Mouse (Mus musculus) MEL-GATA-1-ER (cell line): ENCODE measurements around the gene Rufy4.

ENCODE experiments used
- DNase-seq: peaks from one replicate; pipeline ENCODE4 v3.0.0-alpha.2; 2012; ENCODE audit warnings: low read depth; ENCODE audit errors: extremely low read depth

The Rufy4 gene

DNA sequence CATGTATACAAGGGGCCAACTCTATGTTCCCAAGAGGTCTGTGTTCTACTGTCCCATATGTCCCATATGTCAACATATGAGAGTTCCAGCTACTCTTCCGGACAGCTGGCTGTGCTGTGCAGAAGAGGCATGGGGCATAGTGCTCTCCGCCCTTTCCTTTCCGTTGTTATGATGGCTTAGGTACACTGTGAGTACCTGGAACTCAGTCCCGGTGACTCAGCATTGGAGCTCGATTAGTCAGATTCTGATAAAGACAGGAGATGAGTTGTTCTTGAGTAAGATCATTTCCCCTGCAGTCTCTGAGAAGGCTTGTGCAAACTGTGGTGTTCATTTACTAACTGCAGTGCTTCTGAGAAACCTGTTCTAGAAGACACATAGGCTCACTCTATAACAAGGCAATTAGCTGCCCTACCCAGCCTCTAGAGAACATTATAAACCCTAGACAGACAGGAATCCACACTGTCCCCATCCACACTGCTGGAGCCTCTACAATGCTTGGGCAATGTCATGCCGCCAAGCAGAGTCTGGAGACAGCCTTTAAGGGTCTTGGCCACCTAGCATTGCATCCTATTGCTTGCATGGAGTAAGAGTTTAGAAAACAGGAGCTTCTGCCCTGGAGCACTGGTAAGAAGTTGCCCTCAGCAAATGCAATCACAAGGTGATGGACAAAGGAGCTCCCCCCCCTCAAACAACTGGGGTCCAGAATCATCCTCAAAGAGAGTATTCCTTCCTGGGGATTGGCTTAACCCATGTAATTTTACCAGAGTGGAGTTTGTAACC lies 24.0 kb downstream of the Rufy4 start:
- DNase-seq, result no peak

- no peak for DNase-seq
Observed at GRCm38 (mm10) chr1:74150101-74150500, 24.8 kb downstream of the Rufy4 start.

DNA sequence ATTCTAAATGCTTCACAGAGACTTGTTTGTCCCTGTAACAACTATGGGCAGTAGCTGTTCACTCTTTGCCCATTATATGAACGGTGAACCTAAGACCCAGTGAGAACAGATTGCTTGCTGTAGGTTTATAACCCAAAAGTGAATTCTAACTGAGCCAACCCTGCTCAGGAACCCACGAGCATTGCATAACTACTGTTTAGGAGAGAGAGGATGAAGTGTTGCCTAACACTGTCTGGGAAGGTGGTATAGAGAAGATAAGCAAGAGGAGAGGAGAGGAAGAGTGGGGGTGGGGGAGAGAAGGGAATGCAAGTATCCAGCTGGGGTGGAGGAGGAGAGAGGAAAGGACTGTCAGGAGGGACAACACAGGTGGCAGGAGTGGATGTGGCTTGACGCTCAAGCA lies 25.8 kb downstream of the Rufy4 start:
- no peak for DNase-seq

DNA sequence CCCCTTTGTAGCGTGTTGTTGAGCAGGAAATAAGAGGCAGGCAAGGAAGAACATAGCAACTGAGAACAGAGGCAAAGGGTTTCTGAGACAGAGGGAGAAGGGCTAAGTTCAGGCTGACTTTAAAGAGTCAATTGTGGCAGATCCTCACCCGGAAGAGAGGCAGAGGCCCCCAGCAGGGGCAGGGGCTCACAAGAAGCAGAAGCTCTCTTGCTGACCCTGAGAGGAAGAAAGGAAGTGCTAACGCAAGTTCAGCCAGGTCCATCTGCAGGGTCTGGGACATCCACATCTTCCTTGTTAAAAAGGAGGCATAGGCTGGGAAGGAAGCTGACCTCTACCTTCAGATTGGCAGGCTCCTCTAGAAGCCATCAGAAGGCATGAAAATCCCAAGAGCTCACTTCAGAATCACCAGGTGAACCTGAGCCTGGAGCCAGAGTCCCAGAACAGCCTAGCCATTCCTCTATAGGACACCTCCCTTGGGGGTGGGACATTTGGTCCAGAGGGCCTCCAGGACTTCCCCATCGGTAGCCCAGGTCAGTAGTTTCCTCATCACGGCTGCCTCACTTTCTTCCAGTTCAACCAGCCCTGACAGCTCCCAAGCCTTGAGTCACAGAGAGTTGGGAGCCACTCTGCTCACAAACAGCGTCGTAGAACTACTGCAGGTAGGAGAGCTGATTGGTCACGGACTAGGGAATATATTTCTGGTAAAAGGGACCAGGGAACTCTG lies 28.3 kb downstream of the Rufy4 start, which contains the start of gene Cxcr2:
Cxcr2 (plus strand) TSS at position 529 of the 724 bp plus-strand sequence.
- no peak for DNase-seq

DNA sequence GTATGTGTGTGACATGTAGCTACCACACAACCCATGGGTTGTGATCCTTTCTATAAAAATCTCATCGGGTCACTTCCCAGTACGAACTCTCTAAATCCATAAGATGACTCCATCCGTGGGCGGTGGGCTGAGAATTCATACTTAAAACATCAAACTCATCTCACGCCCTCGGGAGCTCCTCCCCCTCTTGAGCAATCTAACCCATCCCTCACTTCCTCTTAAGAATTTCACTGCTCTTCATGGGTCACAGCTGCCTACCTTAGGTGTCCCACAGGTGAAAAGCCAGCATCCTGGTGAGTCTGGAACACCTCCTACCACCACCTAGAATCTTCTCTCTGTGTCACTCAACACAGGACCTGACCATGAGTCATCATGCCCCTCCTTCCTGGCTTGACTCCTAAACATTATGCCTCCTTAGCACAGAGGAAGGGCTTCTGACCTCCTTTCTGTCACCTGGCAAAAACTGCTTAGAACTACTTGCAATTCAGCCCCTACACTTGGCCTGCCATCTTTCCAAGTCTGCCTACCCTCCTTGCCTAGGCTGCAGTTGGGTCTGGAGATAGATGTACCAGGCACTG lies 30.2 kb downstream of the Rufy4 start:
- DNase-seq, result no peak

- DNase-seq, result no peak
Observed at GRCm38 (mm10) chr1:74156381-74156910, 31.1 kb downstream of the Rufy4 start.

DNA sequence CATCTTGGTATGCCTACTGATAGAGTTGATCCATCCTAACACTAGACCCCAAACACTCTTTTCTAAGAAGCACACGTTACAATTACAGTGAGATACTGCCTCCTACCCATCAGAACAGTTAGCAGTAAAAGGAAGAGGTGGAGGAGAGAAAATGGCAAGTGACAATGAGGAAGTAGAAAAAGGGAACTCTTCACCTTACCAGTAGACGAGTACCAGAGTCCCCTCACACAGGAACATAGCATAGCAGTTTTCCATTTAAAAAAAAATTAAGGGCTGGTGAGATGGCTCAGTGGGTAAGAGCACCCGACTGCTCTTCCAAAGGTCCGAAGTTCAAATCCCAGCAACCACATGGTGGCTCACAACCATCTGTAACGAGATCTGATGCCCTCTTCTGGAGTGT lies 34.3 kb downstream of the Rufy4 start:
- peak; percentile 90 for DNase-seq

DNA sequence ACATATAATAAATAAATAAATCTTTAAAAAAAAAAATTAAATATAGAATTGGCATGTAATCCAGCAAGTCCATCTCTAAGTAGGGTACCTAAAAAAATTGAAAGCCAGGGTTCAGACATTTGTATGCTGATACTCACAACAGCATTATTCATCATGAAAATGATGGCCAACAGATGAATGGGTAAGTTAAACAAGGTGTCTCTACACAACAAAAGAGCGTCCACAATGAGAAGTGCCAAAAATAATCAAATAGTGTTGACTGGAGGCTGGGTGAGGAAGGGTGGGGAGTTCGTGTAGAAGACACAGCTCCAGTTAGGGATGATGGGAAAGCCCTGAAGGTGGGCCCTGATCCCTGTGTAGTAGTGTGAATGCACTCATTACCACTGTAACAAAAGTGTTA lies 34.7 kb downstream of the Rufy4 start:
- DNase-seq, result peak; percentile 63

DNA sequence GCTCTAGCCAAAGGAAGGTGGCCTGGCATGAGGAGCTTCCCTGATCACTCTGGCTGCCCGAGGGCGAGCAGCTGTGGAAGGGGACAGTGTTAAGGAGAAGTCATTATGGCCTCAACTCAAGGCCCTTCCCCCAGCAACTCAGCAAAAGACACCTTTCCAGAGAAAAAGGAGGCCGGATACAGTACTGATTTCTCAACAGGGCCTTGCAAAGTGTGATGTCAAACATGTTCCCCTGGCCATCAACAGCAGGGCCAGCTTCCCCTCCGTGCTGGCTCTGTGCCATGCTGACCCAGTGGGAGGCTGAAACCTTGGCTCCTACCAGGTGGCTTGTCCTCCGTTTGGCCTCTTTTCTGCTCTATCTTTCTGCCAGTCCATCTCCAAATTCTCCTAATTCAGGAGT lies 41.8 kb downstream of the Rufy4 start:
- no peak for DNase-seq

DNA sequence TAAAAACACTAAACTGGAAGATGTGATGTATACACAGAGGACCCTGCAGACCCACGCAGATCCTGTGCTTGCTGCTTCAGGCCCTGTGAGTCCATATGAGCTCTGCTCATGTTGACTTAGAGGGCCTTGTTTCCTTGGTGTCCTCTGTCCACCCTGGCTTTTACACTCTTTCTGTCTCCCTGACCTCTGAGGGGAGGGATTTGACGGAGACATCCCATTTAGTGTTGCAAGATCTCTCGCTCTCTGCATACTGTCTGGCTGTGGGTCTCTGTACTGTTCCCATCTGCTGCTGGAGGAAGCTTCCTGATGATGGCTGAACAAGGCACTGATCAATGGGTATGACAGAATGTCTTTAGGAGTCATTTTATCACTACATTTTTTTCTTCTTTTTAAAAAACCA lies 44.4 kb downstream of the Rufy4 start:
- DNase-seq, result no peak

- DNase-seq, result peak; percentile 78
Observed at GRCm38 (mm10) chr1:74172722-74173121, 47.4 kb downstream of the Rufy4 start.

DNA sequence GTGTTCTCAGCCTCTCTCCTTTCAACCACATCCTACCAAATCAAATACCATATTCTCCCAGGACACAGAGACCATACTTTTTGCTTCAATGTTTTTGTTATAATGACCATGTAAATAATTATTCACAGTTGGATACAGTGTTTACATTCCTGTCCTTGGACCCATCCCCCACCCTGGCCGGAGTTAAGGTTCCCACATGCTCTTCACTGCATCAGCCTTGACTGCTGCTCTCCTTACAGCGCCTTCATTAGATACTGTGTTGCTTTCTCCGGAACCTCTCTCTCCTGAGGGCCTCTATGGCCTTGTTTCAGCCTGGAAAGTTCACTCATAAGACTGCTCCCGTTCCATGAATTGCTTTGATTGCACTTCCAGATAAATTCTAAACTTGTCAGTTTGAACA lies 50.4 kb downstream of the Rufy4 start:
- DNase-seq, result no peak

DNA sequence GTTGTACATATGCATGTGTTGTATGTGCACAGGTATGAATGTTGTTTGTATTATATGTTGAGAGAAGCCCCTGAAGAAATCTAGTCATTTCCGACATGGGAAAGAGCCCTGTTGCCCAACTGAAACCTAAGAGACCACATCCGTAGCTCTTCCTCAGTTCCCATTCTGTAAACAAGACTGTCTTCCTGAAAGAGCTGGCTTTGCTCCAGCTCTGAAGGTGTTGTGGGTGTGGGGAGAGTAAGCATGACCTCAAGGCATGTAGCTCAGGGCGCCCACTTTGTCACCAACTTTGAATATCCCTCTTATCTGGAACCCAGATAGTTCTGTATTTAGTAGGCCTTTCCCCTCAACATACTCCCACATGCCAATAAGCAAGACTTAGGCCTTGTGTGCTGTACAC lies 53.3 kb downstream of the Rufy4 start:
- no peak for DNase-seq

- DNase-seq, result no peak
Observed at GRCm38 (mm10) chr1:74179624-74180408, 54.5 kb downstream of the Rufy4 start.

- no peak for DNase-seq
Observed at GRCm38 (mm10) chr1:74181462-74181861, 56.1 kb downstream of the Rufy4 start.

- no peak for DNase-seq
Observed at GRCm38 (mm10) chr1:74183006-74183405, 57.7 kb downstream of the Rufy4 start.

GRCm38 (mm10) chr1:74190471-74190870 lies 65.1 kb downstream of the Rufy4 start:
- no peak for DNase-seq

- no peak for DNase-seq
Observed at GRCm38 (mm10) chr1:74192711-74193110, 67.4 kb downstream of the Rufy4 start.

DNA sequence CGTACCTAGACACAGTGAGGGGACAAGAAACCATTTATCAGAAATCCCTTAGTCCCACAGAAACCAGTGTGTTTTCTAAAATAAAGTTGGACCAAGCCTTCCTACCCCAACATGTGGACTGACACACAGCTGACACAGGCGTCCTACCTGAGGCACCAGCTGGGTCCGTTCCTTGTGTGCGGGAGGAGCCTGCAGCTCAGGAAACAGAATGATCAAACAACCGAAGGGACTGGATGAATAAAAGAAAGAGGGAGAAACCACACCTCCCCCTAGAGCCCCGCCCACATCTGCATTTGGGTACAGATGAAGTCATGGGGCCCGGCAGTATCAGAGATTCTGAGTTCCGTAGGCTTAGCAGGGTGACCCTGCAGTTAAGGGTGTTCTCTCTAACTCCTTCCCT lies 69.1 kb downstream of the Rufy4 start, which contains the start of gene Cxcr1:
Cxcr1 (minus strand) TSS at position 187 of the 400 bp plus-strand sequence.
- DNase-seq, result no peak

- DNase-seq, result peak; percentile 58
Observed at GRCm38 (mm10) chr1:74195961-74196360, 70.6 kb downstream of the Rufy4 start.
